ENCODE assay signal across 15 mouse cellular contexts in the genomic region with DNA sequence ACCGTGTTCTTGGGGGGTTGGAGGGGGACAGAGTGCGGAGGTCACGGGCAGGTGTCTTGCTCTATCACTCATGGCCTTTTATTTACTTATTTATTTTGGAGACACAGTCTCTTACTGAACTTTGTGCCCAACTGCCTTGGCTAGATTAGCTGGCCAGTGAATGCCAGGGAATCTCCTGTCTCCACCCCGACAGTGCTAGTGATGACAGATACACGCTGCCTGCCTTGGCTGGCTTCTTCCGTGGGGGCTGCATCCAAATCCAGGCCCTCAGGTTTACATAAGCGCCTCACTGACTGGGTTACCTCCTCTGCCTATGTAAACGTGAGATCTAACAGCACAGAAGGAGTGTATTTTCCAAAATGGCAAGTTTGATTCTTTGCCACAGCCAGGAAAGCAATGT.
DNase-seq lines count a peak whose midpoint lies in the region; ATAC-seq and TF ChIP-seq lines count a peak whose summit lies in the region.
"Had no signal": no experiment of that assay in that cellular context is flagged by ENCODE, and none has a peak within 500 bp of the region (broad histone marks: within the 10 kb centered on the region; RNA-seq: fewer than 3 reads in every experiment).

No protein-coding gene starts in this region.

- ATAC-seq in megakaryocyte progenitor cell, adult 5-6 weeks (replicated peaks; ENCODE audit: poor library complexity), result no peak
- ATAC-seq: CD4-positive, CD25-positive, alpha-beta regulatory T cell, adult 4 months; liver, embryonic 12.5 days had no signal

- H3K27me3 ChIP-seq in liver, adult 2 months (ENCODE audit: control insufficient read depth, insufficient read depth, low read length), result no peaks in the 10 kb centered on the region
- H3K27me3 ChIP-seq: forebrain, embryonic 13.5 days; hindbrain, embryonic 12.5 days had no signal

- DNase-seq in gastrocnemius, postnatal 25 days, result peak; percentile 42
- DNase-seq in gastrocnemius, postnatal 4 days (ENCODE audit: low spot score in 2 of 2), result no peak
- peak; percentile 63 for DNase-seq in kidney, adult 11 months
- no peak for DNase-seq in kidney, postnatal 25 days
- peak; percentile 99 for DNase-seq in liver, adult 2 months (ENCODE audit: extremely low read depth, low read depth, low spot score)
- DNase-seq in liver, result no peak
- DNase-seq in heart, postnatal 4 days, result peak; percentile 51
- DNase-seq: lung, adult 2 months; right cerebral cortex, postnatal 25 days had no signal

- no peak for TF ChIP-seq POLR2A in liver, adult 2 months (IDR thresholded peaks at IDR 0.05; ENCODE audit: extremely low read depth, insufficient read depth, low read length)

- peaks cover 64% of the 10 kb centered on the region for H3K4me1 ChIP-seq in liver, adult 2 months (ENCODE audit: control insufficient read depth, insufficient read depth, low read length)
- H3K4me1 ChIP-seq: hindbrain, embryonic 12.5 days; liver, embryonic 12.5 days had no signal

- H3K79me2 ChIP-seq in liver, adult 2 months (ENCODE audit: control insufficient read depth, insufficient read depth, low read length), result peaks cover 32% of the 10 kb centered on the region; the same call in 1 of the 2 replicates

- no peak for TF ChIP-seq CTCF in liver, adult 2 months (IDR thresholded peaks at IDR 0.05; ENCODE audit: low read depth, low read length)

- peaks cover 17% of the 10 kb centered on the region for H3K36me3 ChIP-seq in liver, adult 2 months (ENCODE audit: control insufficient read depth, insufficient read depth, low read length)
- H3K36me3 ChIP-seq: hindbrain, embryonic 12.5 days; limb, embryonic 10.5 days; liver, embryonic 12.5 days had no signal

- no peak overlapping the region for H3K9ac ChIP-seq in liver, adult 2 months (ENCODE audit: low read depth, low read length)
- H3K9ac ChIP-seq: forebrain, embryonic 13.5 days; hindbrain, embryonic 12.5 days; liver, embryonic 12.5 days had no signal

- H3K27ac ChIP-seq in liver, adult 2 months (replicated peaks; ENCODE audit: insufficient read depth, low read depth, low read length), result peak overlapping the region; percentile 93
- H3K27ac ChIP-seq: forebrain, embryonic 13.5 days; hindbrain, embryonic 12.5 days; limb, embryonic 10.5 days; liver, embryonic 12.5 days had no signal

- H3K4me3 ChIP-seq in liver, adult 2 months (ENCODE audit: insufficient read depth, low read depth, low read length), result no peak overlapping the region
- H3K4me3 ChIP-seq: forebrain, embryonic 13.5 days; hindbrain, embryonic 12.5 days; limb, embryonic 10.5 days; liver, embryonic 12.5 days had no signal

- 28% methylated on average over 8 of the region's 8 CpGs for WGBS in liver, adult 2 months

Comparison
In these comparisons a context has a peak if more than half of its experiments do, and no peak if none do; other contexts are left out.
1. DNase-seq: peak in gastrocnemius, postnatal 25 days (single experiment), kidney, adult 11 months (single experiment), liver, adult 2 months (single experiment) and heart, postnatal 4 days (single experiment); none in gastrocnemius, postnatal 4 days (0 of 2), kidney, postnatal 25 days (0 of 2) and liver (single experiment).